Mouse (Mus musculus) kidney, adult 2 months (tissue): Measurements from ENCODE around the gene Fbln1.

Source experiments
- CTCF ChIP-seq: fragments of 200-500 bp; conservative IDR thresholded peaks from 2 replicates; pipeline ENCODE4 v1.5.1; 2011; ENCODE audit warnings: low read depth, mild to moderate bottlenecking, control low read depth, low read length, moderate library complexity, mixed read lengths; ENCODE audit not compliant: insufficient read depth, insufficient read length
- POLR2A ChIP-seq: fragments of 200-500 bp; IDR thresholded peaks from one replicate; pipeline ENCODE4 v1.6.1; 2011; ENCODE audit warnings: low read depth, low read length, control low read depth

- TF ChIP-seq CTCF (no peak), POLR2A (no peak)
These were observed 18.8 kb upstream of the Fbln1 start for GRCm38 (mm10) chr15:85186916-85187315.
